Mouse (Mus musculus): ENCODE results near the gene Adgra3.

Gene Adgra3

DNA sequence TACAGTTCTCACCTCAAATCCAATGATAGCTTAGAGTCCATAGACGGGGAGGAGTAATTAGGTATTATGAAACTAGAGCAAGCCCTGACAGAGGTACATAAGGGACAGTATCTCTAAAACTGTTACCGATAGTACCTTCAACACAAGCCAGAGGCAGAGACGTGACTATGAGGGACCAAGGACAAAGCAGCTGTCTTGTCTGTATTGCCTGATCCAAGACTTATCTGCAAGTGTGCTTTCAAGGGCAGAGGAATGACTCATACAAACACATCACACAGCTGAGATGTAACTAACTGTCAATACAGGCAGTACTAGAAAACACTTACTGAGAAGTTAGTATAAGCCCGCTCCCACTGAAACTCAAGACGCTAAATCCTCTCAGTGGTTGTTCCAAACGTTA, 91.1 kb downstream of the Adgra3 start:
- DNase-seq = no peak

DNA sequence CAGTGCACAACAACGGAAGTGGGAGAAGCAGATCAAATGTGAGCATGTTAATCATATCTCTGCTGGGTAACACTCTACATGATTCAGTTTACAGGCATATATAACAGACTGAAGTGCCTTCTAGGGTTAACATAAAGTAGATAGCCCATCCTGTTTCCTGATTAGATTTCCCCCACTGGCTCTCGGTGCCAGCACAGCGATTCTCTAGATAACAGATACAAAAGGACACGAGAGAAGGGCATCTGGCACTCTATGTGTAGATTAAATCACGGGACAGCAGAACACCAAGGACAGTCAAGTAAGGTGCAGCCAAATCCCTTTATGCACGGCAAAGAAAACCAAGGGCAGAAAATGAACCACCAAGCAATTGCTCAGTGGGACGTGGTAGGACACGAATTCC, 93.0 kb downstream of the Adgra3 start:
- peak; percentile 12 to 46 for DNase-seq

DNA sequence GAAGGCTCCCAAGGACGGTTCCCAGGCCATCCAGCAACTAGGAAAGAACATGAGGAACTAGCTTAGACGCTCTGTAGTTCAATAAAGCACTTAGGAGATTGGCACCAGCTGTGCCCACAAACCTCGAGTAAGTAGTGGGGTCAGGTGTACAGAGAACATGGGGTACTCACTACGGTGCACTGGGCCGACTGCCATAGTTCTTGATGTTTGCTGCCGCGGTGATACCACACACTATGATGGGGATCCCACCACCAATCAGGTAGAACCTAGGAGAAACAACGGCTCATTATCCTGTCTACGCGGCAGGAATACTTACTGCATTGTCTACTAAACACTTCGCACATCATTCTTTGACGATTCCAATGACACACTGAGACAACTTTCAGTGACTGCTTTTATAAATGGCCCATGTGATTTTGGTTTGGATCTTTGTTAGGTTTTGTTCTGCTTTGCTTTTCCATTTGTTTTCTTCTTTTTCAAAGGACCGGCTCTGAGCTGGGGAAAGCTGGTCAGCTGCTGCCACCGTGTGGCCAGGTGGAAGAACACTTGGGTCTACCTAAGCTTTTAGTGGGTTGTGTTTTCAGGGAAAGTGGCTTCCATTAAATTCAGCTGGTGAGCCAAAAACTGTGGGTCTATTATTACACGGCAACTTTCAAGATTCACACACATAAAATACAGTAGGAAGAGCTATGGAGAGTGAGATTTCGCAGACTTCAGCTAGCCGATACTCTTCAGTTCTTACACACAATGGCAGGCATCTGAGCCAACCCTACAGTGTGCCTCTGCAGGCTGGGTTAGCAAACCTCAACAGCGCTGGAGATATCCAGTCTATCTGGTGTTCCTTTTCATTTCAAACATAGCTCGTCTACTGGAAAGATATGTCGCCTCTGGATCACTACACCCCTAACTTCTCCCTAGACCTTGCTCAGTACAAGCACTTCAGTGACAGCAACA, 97.1 kb downstream of the Adgra3 start:
- DNase-seq = peak; percentile 14 to 36

DNA sequence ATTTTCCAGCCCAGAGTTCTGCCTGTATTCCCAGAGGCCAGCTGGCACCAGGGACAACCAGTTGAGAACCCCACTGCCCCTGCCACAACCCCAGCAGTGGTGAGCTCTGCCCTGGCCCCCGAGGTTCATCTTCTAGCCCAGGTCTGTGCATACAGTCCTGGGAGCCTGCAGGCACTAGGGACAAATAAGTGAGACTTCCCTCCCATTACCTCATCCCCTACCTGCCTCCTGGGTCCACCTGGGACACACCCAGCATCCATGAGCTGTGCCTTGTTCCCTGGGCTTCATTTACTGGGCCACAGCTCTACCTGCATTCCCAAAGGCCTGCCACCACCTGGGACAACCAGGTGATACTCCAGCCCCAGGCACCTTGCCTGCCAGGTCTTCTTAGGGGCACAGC, 122.5 kb downstream of the Adgra3 start:
- no peak for DNase-seq

DNA sequence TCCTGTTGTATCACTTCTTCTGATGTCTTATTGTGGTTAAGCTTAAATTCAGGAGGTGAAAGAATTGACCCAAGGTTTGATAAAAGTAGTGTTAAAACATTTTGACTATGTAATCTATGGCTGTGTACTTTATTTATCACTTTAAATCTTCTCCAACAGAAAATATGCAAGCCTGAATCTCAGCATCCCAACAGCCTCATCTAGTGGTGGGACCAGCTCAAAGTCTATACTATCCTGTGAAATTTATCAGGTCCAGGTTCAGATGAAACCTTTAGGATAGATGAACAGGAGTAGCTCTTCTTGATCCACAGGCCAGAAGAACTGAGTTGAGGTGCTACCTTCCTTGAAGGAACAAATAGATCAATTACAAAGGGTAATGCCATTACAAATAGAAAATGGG, 134.1 kb downstream of the Adgra3 start:
- no peak for DNase-seq

DNA sequence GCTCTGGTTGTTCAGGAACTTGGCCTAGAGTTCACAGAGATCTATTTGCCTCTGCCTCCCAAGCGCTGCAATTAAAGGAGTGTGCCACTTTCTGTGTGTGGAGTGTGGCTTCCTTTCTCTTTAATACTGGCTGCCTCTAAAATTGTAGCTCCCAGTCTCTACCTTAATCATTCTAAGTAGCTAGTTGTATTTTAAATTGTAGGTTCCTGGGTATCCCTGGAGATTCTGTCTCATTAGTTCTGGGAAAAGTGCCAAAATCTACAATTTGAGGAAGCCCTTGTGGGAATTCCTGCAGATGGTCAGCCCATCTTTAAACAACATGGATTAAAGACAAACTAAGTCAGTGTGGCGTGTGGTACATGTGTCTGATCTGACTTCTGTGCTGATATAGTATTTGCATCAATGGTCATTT, 143.1 kb downstream of the Adgra3 start:
- DNase-seq = no peak
